Mouse (Mus musculus) adrenal gland, adult 18-20 months (tissue): ENCODE results near the gene Atg7. TPM values are rescaled to one million over a fixed set of nuclear protein-coding genes. Genes with fewer than 3 reads are reported as not detected.

Experiments
- DNase-seq, 2 experiments: peaks; one replicate each; pipeline ENCODE4 v3.0.0; 2021 to 2022; ENCODE audit warnings: low spot score in 2 of 2
- total RNA-seq, 2 experiments: library from RNA; stranded (reverse); gene quantifications; 1 replicate in 1 of 2; 2 replicates in 1 of 2; pipeline ENCODE4 v1.2.3; 2021

Atg7 gene
- total RNA-seq, 2 experiments from 2014 or later: 24.9 to 27.6 TPM

DNA sequence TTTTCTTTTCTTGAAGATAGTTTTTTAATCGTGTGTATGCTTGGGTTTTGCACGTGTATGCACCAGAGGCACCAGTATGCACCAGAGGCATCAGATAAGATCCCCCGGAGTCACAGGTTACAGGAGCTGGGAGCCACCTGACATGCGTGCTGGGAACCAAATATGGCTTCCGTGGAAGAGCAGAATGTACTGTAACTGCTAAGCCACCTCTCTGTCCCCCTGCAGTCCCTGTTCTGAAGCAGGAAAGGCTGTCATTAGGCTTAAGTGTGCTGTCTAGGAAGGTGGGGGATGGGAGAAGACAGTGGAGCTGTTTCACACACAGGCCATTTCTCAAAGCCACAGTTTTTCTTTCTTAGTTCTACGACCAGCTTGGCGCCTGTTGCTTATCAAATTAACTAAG, 205.9 kb downstream of the Atg7 start:
- DNase-seq: no peak

DNA sequence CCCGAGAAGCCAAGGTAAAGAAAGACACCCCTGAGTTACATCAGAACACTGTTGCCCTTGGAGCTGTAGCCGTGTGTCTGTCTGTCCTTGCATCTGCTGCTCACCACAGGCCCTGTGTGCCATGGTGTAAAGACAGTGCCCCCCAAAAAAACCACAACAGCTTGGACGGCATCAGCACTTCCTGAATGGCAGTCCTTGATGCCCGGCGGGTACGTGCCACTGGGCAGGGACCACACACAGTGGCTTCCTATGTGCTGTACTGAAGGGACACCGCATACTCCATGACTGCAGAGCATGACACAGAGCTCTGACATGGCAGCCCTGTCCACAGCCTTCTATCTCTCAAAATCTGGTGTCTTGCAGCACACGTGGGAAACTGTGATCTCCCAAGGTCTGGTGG, 206.9 kb downstream of the Atg7 start:
- no peak for DNase-seq

DNA sequence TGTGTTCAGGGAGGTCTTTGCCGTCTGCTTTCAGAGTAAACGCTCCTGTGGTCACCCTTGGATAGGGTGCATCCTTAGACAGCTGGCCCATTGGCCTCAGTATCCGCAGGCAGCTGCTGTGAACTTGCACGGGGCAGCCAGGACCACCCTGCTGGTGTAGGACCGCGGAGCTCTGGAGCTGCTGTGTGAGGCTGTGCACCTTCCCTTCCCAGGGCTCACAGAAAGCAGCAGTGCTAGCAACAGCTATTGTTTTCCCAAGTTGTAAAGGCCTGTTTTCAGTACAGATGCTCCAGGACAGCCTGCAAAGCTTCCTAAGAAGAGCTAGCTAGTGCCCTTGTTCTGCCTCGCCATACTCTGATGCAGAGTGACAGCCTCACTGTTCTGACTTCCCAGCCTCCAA, 208.8 kb downstream of the Atg7 start:
- no peak for DNase-seq

DNA sequence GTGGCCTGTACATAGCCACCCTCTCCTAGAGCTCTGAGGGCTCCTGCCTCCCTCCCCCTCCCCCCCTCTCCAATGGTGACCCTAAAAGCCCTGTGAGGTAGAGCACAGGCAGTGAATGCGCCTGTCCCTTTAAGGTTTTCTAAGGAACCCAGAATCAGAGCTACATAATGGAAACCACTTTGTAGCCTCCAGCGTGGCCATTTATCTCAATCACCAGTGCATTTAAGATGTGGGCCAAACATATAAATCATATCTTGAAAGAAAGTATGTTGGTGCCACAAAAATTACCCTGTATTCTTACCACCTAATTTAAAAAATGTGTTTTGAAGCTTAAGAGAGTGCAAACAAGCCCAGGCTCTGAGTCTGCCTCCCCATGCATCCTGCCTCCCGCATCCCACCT, 209.8 kb downstream of the Atg7 start:
- DNase-seq: no peak

DNA sequence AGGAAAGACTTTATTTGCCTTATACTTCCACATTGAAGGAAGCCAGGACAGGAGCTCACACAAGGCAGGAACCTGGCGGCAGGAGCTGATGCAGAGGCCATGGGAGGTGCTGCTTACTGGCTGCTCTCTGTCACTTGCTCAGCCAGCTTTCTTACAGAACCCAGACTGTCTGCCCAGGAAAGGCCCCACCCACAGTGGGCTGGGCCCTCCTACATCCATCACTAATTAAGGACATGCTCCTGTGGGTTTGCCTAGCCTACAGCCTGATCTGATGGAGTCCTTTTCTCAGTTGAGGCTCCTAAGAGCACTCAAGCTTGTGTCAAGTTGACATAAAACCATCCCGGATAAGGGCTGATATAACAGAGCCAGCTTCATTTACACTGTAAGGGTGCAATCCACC, 211.5 kb downstream of the Atg7 start:
- no peak for DNase-seq

DNA sequence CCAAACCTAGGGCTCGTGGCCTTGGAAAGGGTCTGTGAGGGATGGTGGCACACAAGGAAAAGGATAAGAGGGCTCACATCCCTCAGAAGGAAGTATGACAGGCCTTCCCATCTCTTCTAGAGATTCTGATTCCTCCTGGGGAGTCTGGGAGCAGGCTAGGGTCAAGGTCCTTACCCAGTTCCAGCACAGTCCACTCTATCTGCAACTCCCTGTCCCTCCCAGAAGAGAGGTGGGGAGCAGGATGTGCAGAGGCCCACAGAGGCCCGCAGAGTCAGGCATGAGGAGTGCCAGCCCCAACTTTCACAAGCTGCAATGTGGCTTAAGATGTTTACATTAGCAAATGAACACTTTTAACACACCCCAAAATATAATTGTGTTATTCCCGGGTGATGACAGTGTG, 212.7 kb downstream of the Atg7 start:
- DNase-seq: no peak

DNA sequence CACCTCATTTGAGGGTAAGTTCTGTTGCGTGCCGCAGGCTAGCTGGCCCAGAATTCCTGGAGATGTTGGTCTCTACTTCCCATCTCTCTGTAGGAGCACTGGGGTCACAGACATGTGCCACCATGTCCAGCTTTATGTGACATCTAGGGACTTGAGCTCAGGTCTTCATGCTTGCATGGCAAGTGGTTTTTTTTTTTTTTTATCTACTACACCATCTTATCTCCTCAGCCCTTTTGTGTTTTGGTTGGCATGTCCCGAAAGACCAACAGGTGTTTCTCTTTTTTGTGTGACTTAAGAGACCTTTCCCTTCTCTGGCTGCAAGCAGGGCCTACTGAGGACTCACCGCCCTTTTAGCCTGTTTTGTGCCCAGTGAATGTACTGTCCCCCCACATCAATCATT, 213.6 kb downstream of the Atg7 start:
- no peak for DNase-seq

DNA sequence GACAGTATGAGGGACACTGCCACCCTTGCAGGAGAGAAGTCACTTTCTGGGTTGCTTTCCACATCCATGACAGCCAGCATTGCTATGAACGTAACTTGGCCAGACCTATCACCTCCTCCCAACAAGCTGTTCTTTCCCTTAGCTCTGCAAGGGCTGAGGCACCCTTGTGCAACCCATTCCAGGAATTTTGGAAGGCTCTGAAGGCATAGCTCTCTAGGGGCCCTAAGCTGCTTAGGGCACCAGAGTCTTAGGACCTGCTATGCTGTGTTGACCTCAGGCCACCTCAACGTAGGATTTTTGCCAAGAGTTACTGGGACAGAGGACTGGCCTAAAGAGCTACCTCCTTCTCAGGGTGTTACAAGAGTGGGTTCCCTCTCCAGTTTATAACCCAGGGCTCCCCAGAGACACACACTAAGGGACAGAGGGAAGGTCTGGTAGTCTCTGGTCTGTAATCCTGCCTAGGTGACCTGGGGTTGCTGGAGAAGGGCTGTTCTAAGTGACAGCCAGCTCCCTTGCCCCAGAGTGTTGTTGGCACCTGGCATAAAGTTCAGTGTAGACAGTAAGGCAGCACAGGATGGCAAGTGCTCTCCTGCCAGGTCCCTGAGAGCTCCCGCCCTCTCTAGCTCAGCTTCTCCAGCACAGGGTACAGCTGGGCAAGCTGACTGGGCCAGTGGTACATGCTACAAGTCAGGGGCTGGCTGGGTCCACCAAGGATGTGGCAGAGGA, 215.3 kb downstream of the Atg7 start:
- no peak for DNase-seq

DNA sequence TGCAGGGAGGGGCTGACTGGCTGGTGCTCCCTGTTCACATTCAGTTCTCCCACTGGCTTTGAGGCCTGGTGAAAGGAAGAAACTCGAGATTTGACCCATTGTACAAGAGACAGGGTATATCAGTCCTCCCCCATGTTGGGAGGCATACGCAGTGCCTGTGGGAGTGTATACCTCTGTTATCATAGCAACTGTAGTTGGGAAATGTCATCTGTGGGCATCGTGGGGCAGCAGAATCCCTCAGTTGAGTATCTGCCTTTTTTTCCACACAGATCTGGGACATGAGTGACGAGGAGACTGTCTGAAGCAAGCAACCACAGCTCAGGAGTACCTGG, 215.8 kb downstream of the Atg7 start:
- DNase-seq: no peak

DNA sequence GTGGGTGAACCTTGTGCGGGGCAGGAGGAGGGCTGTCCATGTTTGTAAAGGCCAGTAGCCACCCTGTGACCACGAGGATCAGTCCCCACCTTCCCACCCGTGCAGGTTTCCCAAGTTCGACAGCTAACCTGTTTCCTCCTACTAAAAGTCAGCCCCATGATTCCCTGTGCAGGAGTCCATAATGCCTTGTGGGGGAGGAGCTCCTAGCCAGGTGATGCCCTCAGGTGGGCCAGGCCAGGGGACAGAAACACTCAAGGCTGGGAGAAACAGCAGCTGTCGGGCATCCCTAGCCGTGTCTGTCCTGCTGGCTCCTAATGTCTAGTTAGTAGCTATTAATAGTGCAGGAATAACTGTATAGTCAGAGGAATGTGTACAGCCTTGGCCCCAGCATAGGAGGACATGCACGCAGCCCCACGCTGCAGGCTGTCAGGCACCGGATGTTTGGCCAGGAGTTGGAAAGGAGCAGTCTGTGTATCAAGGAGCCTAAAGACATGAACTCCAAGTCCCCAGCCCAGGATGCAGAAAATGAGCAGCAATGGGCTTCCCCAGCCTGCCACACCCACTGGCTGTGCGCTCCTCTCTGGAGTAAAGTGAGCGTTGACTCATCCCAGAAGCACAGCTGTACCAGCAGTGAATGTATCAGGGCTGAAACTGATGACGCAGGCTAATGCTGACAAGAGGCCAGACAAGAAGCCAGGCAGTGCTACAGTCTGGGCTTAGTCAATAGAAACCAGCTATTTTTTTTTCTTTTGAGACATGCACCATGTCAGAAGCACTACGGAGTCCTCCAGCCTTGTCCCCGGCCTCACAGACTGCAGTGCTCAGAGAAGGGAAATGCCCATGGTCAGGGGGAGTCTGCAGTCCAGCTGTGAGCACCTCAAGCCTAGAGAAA, 218.0 kb downstream of the Atg7 start:
- DNase-seq: no peak

DNA sequence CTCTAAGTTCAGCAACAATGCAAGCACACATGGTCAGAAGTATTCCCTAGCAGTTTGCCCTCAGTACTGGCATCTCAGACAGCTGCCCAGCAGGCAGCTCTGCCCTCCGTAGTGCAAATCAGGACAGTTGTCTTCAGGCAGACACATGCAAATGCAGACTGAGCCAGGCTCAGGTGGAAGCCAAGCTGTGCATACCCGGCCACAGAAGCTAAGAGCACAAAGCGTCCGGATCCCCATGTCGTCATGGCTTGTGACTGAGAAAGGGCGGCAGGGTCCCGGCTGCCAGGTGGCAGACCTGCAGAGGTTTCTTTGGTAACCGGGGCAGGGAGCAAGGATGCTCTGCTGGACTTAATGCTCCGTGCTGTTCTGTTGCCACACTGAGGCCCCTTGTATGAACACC, 218.7 kb downstream of the Atg7 start:
- DNase-seq: no peak

DNA sequence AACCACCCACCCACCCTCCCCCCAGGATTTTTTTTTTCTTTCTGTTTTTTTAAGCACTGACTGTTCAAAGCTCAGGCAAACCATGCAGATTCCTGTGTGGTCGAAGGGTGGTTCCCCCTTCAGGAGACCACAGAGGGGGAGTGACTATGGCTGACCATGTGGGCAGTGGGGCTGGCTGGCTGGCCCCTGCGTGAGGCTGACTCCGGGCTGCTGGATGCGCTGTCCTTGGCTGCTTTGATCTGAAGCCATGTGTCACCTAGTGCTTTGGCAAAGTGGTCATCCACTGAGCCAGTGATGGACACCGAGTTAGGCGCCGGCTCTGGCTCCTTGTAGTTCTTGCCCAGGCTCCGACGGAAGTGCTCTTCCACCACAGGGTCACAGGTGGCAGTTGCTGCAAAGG, 219.1 kb downstream of the Atg7 start:
- no peak for DNase-seq

DNA sequence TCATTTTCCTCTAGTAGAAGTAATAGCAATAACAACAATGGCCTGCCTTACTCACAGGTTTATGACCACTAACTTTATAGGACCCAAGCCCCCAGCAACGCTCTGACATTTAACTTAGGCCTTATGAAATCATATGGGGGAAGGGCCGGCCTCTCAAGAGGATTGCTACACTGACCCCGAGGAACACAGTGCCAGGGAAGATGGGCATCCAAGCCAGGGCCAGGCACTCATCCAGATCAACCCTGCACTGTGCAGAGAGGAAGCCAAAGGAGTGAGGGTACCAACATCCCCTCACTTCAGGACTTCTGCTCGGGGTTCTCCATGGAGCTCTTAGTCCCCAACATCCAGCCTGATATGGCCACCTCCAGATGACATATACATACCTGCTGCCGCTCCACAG, 220.6 kb downstream of the Atg7 start:
- DNase-seq: no peak

DNA sequence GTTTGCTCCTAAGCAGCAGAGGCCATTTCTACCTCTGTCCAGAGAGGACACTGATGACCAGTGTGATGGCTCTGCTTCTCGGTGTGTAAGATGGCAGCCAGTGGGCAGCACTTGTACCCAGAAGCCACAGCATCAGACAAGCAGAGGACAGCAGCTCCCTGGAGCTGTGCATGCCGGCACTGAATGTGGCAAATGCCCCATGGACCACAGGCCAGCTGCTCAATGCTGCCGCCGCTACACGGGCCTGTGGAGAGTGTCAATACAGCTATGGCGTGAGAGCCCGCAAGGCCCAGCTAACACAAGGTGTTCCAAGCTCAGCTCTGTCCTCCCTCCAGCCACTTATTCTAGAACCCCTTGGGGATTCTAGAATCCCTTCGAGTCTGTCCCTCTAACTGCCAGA, 221.5 kb downstream of the Atg7 start:
- DNase-seq: no peak

DNA sequence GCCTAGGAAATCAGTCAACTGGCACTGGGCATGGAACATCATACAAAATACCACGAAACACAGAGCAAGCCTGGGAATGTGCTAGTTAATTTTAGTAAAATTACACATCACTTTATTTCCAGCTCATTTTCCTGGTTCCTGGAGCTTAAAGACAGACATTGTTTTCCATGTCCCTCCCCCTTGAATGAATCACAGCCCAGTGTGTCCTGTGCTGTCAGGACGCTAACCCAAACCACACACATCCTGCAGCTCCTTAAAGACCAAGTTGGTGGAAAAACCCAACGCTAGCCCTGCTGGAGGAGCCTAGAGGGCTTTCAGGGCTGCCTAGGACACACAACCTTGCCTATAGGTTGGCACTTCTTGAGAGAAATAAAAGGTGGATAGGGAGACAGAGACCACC, 223.2 kb downstream of the Atg7 start:
- no peak for DNase-seq

DNA sequence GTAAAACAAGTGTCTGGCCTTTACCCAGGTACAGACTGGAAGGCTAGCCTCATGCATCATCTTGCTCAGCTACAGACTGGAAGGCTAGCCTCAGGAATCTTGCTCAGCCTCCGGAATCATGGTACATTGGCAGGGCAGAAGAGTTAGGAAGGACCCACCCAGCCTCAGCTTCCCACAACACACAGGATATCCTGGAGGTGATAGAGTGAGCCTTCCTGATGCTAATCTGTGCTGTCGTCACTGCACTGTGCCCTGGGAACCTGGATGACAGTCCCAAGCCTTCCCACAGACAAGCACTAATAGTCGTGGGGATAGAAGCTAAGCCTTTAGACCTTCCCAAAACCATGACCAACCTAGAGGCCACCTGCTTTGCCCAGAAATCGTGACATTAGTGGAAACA, 223.7 kb downstream of the Atg7 start:
- no peak for DNase-seq

DNA sequence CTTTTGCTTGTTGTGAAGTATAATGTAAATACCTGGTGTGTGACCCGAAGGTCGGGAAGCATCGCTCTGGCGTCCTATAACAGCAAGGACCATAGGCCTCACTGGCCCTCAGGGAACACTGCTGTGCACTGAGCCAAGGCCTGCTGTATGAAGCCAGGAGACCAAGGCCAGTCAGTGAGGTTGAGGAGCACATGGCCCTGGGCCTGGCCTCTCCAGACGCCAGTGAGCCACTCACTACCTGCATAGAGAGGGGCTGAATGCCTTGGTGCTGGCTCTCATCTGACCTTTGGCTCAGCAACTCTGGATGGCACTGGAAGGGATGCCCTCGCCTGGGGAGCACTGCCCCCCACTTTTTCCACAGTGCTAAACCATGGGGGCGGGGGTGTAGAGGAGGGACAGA, 225.8 kb downstream of the Atg7 start:
- DNase-seq: no peak

DNA sequence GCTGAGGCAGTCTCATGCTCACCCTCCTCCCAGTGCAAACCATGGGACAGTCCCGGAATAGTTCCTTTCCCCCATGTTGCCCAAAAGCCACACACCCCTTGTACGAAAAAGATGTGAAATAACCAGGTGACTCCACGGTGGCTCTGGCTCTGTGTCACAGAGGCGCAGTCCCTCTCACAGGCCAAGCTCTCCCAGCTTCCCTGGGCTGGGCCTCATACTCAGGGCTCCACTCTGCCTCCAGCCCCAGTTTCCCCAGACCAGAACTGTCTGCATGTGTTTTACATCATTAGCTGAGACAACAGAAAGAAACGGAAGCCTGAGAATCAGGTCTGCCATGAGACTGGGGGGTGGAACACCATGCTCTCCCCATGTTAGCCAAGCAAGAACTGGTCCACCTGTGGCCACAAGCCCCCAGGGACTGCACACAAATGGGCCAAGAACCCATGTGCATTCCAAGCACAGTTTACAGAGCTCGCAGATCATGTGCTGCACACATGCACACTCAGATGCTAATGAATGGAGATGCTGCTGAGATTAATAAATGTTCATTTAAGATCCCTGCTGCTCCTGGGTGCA, 226.7 kb downstream of the Atg7 start:
- no peak for DNase-seq

DNA sequence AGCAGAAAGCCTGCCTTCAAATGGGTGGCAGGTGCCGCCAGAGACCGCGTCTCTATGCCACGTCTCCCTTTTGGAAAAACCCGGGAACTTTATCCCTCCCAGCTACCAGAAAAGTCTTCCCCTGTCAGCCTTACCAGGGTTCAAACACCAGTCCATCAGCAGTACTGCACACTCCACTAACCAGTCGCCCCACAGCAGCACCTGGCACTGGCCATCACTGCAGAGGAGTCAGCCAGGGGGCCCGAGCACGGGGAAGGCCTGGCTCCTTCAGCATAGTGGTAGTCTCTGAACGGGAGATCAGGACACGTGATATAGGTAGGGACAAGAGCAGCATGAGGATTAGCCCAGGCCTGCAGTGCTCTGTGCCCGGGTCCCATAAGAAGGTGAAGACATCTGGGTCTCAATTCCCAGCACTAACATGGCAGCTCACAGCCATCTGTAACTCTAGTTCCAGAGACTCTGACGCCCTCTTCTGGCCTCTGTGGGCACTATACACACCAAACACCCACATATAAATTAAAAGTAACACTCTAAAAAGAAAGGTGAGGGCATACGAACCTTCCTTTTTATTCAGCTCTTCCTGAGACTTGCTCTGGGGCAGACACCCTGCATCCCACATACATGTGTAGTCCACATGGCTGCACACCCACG, 228.2 kb downstream of the Atg7 start:
- DNase-seq: no peak

DNA sequence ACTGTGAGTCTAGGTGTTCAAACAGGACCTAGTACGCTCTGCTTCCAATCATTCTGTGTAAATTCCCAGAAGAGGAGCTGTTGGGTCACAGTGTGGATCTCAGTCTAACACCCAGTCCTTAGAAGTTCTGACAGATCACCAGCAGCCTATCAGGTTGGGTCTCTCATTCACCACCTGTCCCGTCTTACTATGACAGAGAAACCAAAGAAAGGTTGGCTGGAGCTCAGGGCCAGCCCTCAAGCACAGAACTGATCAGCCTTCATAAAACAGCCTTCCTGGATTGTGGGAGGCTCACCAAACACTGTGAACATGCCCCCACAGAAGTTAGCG, 230.9 kb downstream of the Atg7 start:
- no peak for DNase-seq

DNA sequence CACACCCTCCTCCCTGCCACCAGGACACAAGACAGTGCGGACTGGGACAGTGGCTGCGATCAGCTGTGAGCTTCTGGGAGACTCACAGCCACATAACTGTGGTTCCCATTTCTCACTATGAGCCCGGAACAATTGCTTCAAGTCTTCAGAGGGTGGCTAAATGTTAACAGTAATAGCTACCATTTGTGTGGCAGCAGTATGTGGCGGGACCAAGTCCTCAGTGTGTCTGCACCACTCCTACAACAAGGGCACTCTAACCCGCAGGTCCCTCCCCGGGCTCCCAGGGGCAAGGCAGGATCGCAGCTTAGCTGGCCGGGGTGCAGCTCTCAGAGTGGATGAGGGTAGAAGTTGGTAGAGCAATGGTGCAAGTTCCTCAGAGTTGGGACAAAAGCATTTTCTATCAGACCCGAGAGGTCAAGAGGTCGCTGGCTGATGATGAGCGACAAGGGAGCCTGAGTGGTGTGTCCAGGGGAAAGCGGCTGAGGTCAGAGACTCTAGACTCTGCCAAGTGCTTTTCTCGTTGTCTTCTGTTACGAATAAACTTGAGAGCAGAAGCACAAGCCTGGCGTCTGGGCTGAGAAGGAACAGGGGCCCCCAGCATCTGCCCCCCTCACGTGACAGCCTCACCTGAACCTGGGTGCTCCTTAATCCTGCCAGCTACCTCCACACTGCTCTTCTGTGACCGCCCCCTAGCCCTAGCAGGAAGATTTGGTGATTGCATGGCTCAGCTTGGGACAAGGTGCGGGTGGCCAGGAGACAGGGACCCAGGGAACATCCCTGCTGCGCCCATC, 231.4 kb downstream of the Atg7 start:
- no peak for DNase-seq
